Mouse (Mus musculus): Measurements from ENCODE around the gene Slc44a4. TPM values are rescaled to one million over a fixed set of nuclear protein-coding genes. Genes with fewer than 3 reads are reported as not detected.
"Not testable (repeated sequence)": the region's sequence is repeated elsewhere in the genome, so short reads cannot be mapped to it uniquely, and the experiment has no call there.

Gene Slc44a4
- polyA plus RNA-seq, 1 experiment from 2014 or later, result not detected

GRCm38 (mm10) chr17:34899890-34900243, 14.4 kb upstream of the Slc44a4 start:
- Histone ChIP-seq H3K36me3 (ENCODE audit: control insufficient read depth, insufficient read depth, low read length) (peaks cover 46% of the 10 kb centered on the region), H3K9me3 (ENCODE audit: control insufficient read depth, low read length) (no peaks in the 10 kb centered on the region), H3K4me1 (ENCODE audit: control insufficient read depth in 2 of 2, insufficient read depth in 2 of 2, low read length in 2 of 2) (peaks cover 4 to 29% of the 10 kb centered on the region in 2 experiments), H3K27me3 (ENCODE audit: control insufficient read depth, insufficient read depth, low read length) (no peaks in the 10 kb centered on the region), H3K27ac (replicated peaks in 1 of 2; ENCODE audit: control insufficient read depth in 1 of 2, insufficient read depth in 1 of 2, low read depth in 2 of 2, low read length in 2 of 2) (peak overlapping the region; percentile 24 to 94), H3K4me2 (ENCODE audit: low read length) (peak overlapping the region; percentile 92), H3K9ac (ENCODE audit: low read length) (peak overlapping the region; percentile 94), H3K4me3 (ENCODE audit: control insufficient read depth in 1 of 2, insufficient read depth in 1 of 2, low read depth in 1 of 2, low read length in 2 of 2) (peak overlapping the region; percentile 64 to 71)
- WGBS, result 5% methylated on average over 5 of the region's 5 CpGs
- no peak for ATAC-seq (ENCODE audit: insufficient number of reproducible peaks, insufficient read depth, low FRiP score, low read depth)

DNA sequence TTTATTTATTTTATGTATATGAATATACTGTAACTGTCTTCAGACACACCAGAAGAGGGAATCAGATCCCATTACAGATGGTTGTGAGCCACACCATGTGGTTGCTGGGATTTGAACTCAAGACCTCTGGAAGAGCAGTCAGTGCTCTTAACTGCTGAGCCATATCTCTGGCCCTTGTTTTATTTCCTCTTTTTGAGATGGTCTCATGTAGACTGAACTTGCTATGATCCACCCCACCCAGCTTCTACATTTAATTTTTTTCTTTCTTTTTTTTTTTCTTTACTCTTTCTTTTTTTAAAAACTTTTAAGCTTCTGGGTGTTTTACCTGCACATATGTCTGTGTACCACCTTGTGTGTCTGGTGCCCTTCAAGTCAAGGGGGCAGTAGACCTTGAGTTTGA, 13.4 kb upstream of the Slc44a4 start:
- H3K4me1 ChIP-seq (ENCODE audit: control insufficient read depth in 2 of 2, insufficient read depth in 2 of 2, low read length in 2 of 2), result peaks cover 4 to 22% of the 10 kb centered on the region in 2 experiments
- H3K4me2 ChIP-seq (ENCODE audit: low read length); H3K9ac ChIP-seq (ENCODE audit: low read length); H3K4me3 ChIP-seq (ENCODE audit: control insufficient read depth in 1 of 2, insufficient read depth in 1 of 2, low read depth in 1 of 2, low read length in 2 of 2); ATAC-seq (ENCODE audit: insufficient number of reproducible peaks, insufficient read depth, low FRiP score, low read depth); H3K9me3 ChIP-seq (ENCODE audit: control insufficient read depth, low read length); H3K27me3 ChIP-seq (ENCODE audit: control insufficient read depth, insufficient read depth, low read length); H3K27ac ChIP-seq (replicated peaks in 1 of 2; ENCODE audit: control insufficient read depth in 1 of 2, insufficient read depth in 1 of 2, low read depth in 2 of 2, low read length in 2 of 2): not testable (repeated sequence)
- peaks cover 55% of the 10 kb centered on the region for H3K36me3 ChIP-seq (ENCODE audit: control insufficient read depth, insufficient read depth, low read length)

DNA sequence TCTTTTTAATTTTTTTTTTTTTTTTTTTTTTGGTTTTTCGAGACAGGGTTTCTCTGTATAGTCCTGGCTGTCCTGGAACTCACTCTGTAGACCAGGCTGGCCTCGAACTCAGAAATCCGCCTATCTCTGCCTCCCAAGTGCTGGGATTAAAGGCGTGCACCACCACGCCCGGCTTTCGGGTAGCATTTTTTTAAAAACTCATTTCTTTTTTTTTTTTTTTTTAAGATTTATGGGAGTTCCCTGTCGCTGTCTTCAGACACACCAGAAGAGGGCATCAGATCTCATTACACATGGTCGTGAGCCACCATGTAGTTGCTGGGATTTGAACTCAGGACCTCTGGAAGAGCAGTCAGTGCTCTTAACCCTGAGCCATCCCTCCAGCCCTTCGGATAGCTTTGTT, 12.3 kb upstream of the Slc44a4 start:
- WGBS, result 92% methylated on average over 9 of the region's 10 CpGs
- not testable (repeated sequence) for H3K27me3 ChIP-seq (ENCODE audit: control insufficient read depth, insufficient read depth, low read length); H3K4me2 ChIP-seq (ENCODE audit: low read length); H3K4me3 ChIP-seq (ENCODE audit: control insufficient read depth in 1 of 2, insufficient read depth in 1 of 2, low read depth in 1 of 2, low read length in 2 of 2); H3K9ac ChIP-seq (ENCODE audit: low read length); H3K27ac ChIP-seq (replicated peaks in 1 of 2; ENCODE audit: control insufficient read depth in 1 of 2, insufficient read depth in 1 of 2, low read depth in 2 of 2, low read length in 2 of 2); H3K9me3 ChIP-seq (ENCODE audit: control insufficient read depth, low read length); ATAC-seq (ENCODE audit: insufficient number of reproducible peaks, insufficient read depth, low FRiP score, low read depth)
- Histone ChIP-seq H3K36me3 (ENCODE audit: control insufficient read depth, insufficient read depth, low read length) (peaks cover 61% of the 10 kb centered on the region), H3K4me1 (ENCODE audit: control insufficient read depth in 2 of 2, insufficient read depth in 2 of 2, low read length in 2 of 2) (peaks cover 3 to 15% of the 10 kb centered on the region in 2 experiments)

- Histone ChIP-seq H3K4me2 (ENCODE audit: low read length) (no peak overlapping the region), H3K4me3 (ENCODE audit: control insufficient read depth in 1 of 2, insufficient read depth in 1 of 2, low read depth in 1 of 2, low read length in 2 of 2) (no peak overlapping the region), H3K27me3 (ENCODE audit: control insufficient read depth, insufficient read depth, low read length) (no peaks in the 10 kb centered on the region), H3K27ac (replicated peaks in 1 of 2; ENCODE audit: control insufficient read depth in 1 of 2, insufficient read depth in 1 of 2, low read depth in 2 of 2, low read length in 2 of 2) (no peak overlapping the region), H3K9ac (ENCODE audit: low read length) (no peak overlapping the region), H3K4me1 (ENCODE audit: control insufficient read depth in 2 of 2, insufficient read depth in 2 of 2, low read length in 2 of 2) (peaks cover 0 to 6% of the 10 kb centered on the region in 2 experiments; a peak in 2 of 4 replicates), H3K36me3 (ENCODE audit: control insufficient read depth, insufficient read depth, low read length) (peaks cover 70% of the 10 kb centered on the region), H3K9me3 (ENCODE audit: control insufficient read depth, low read length) (no peaks in the 10 kb centered on the region)
- ATAC-seq (ENCODE audit: insufficient number of reproducible peaks, insufficient read depth, low FRiP score, low read depth), result no peak
- 93% methylated on average over 9 of the region's 9 CpGs for WGBS
These were observed 11.4 kb upstream of the Slc44a4 start for GRCm38 (mm10) chr17:34902895-34903294.

DNA sequence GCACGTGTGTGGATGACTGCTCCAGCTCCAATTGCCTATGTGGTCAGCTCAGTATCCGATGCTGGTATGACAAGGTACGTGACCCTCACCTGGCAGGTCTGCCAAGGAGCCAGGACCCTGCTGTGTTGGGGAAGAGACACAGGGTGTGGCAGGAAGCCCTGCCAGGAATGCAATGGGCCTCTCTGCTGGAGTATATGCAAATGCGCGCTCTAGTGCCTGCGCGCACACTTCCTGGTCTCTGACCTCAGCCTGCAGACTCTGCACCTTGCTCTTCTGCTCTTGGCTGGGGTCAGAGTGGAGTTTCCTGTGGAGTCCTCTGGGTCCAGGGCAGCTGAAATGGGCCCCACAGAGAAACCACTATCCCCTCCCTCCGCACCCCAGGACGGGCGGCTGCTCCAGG, 3.3 kb upstream of the Slc44a4 start:
- H3K27ac ChIP-seq (replicated peaks in 1 of 2; ENCODE audit: control insufficient read depth in 1 of 2, insufficient read depth in 1 of 2, low read depth in 2 of 2, low read length in 2 of 2), result no peak overlapping the region
- 89% methylated on average over 10 of the region's 10 CpGs for WGBS
- no peaks in the 10 kb centered on the region for H3K27me3 ChIP-seq (ENCODE audit: control insufficient read depth, insufficient read depth, low read length)
- no peak overlapping the region for H3K9ac ChIP-seq (ENCODE audit: low read length)
- no peak overlapping the region for H3K4me3 ChIP-seq (ENCODE audit: control insufficient read depth in 1 of 2, insufficient read depth in 1 of 2, low read depth in 1 of 2, low read length in 2 of 2)
- ATAC-seq (ENCODE audit: insufficient number of reproducible peaks, insufficient read depth, low FRiP score, low read depth), result no peak
- H3K4me1 ChIP-seq (ENCODE audit: control insufficient read depth in 2 of 2, insufficient read depth in 2 of 2, low read length in 2 of 2), result peaks cover 3 to 4% of the 10 kb centered on the region in 2 experiments; a peak in 1 of 4 replicates
- H3K9me3 ChIP-seq (ENCODE audit: control insufficient read depth, low read length), result no peaks in the 10 kb centered on the region
- H3K36me3 ChIP-seq (ENCODE audit: control insufficient read depth, insufficient read depth, low read length), result peaks cover 81% of the 10 kb centered on the region
- no peak overlapping the region for H3K4me2 ChIP-seq (ENCODE audit: low read length)

- no peak overlapping the region for H3K4me3 ChIP-seq (ENCODE audit: control insufficient read depth in 1 of 2, insufficient read depth in 1 of 2, low read depth in 1 of 2, low read length in 2 of 2)
These were observed 2.3 kb upstream of the Slc44a4 start for GRCm38 (mm10) chr17:34911945-34912351.

DNA sequence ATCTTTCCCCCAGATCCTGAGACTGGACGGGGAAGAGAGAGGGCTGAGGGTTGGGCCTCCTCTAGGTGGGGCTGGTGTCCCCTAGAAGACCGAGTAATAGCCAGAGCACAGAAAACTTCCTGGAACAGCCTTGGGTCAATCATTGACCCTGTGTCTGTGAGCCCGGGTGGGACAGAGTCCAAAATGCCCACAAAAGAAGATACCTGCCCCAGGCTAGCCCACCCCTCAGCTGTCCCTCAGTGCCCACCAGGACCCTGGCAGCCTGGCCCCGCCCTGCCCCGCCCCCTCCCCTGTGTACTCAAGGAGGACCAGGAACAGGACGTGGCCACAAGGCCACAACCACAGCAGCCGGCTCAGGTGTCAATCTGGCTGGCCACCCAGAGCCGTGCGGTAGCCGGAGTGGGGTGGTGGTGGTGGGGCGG, 1.2 kb downstream of the Slc44a4 start:
- H3K27ac ChIP-seq (replicated peaks in 1 of 2; ENCODE audit: control insufficient read depth in 1 of 2, insufficient read depth in 1 of 2, low read depth in 2 of 2, low read length in 2 of 2), result no peak overlapping the region
- peaks cover 37% of the 10 kb centered on the region for H3K36me3 ChIP-seq (ENCODE audit: control insufficient read depth, insufficient read depth, low read length)
- WGBS, result 18% methylated on average over 11 of the region's 11 CpGs
- H3K4me1 ChIP-seq (ENCODE audit: control insufficient read depth in 2 of 2, insufficient read depth in 2 of 2, low read length in 2 of 2), result peaks cover 3 to 4% of the 10 kb centered on the region in 2 experiments; a peak in 1 of 4 replicates
- ATAC-seq (ENCODE audit: insufficient number of reproducible peaks, insufficient read depth, low FRiP score, low read depth), result no peak
- peak overlapping the region; percentile 35; the same call in 1 of the 2 replicates for H3K4me2 ChIP-seq (ENCODE audit: low read length)
- H3K9ac ChIP-seq (ENCODE audit: low read length), result peak overlapping the region; percentile 34; the same call in 1 of the 2 replicates
- H3K27me3 ChIP-seq (ENCODE audit: control insufficient read depth, insufficient read depth, low read length), result no peaks in the 10 kb centered on the region
- no peak overlapping the region for H3K4me3 ChIP-seq (ENCODE audit: control insufficient read depth in 1 of 2, insufficient read depth in 1 of 2, low read depth in 1 of 2, low read length in 2 of 2)
- no peaks in the 10 kb centered on the region for H3K9me3 ChIP-seq (ENCODE audit: control insufficient read depth, low read length)

More at GRCm38 (mm10) chr17:34911945-34912351, 2.3 kb upstream of the Slc44a4 start:
- Histone ChIP-seq H3K4me2 (ENCODE audit: low read length) (no peak overlapping the region), H3K9ac (ENCODE audit: low read length) (no peak overlapping the region), H3K27ac (replicated peaks in 1 of 2; ENCODE audit: control insufficient read depth in 1 of 2, insufficient read depth in 1 of 2, low read depth in 2 of 2, low read length in 2 of 2) (no peak overlapping the region), H3K4me1 (ENCODE audit: control insufficient read depth in 2 of 2, insufficient read depth in 2 of 2, low read length in 2 of 2) (peaks cover 3 to 4% of the 10 kb centered on the region in 2 experiments; a peak in 1 of 4 replicates), H3K9me3 (ENCODE audit: control insufficient read depth, low read length) (no peaks in the 10 kb centered on the region), H3K27me3 (ENCODE audit: control insufficient read depth, insufficient read depth, low read length) (no peaks in the 10 kb centered on the region), H3K36me3 (ENCODE audit: control insufficient read depth, insufficient read depth, low read length) (peaks cover 71% of the 10 kb centered on the region)
- WGBS, result 49% methylated on average over 5 of the region's 5 CpGs
- ATAC-seq (ENCODE audit: insufficient number of reproducible peaks, insufficient read depth, low FRiP score, low read depth), result no peak

GRCm38 (mm10) chr17:34916316-34916715, 2.0 kb downstream of the Slc44a4 start:
- no peaks in the 10 kb centered on the region for H3K9me3 ChIP-seq (ENCODE audit: control insufficient read depth, low read length)
- H3K4me1 ChIP-seq (ENCODE audit: control insufficient read depth in 2 of 2, insufficient read depth in 2 of 2, low read length in 2 of 2), result peaks cover 3 to 4% of the 10 kb centered on the region in 2 experiments; a peak in 1 of 4 replicates
- peaks cover 28% of the 10 kb centered on the region for H3K36me3 ChIP-seq (ENCODE audit: control insufficient read depth, insufficient read depth, low read length)
- H3K4me2 ChIP-seq (ENCODE audit: low read length), result no peak overlapping the region
- WGBS, result 92% methylated on average over 5 of the region's 5 CpGs
- no peak overlapping the region for H3K4me3 ChIP-seq (ENCODE audit: control insufficient read depth in 1 of 2, insufficient read depth in 1 of 2, low read depth in 1 of 2, low read length in 2 of 2)
- no peaks in the 10 kb centered on the region for H3K27me3 ChIP-seq (ENCODE audit: control insufficient read depth, insufficient read depth, low read length)
- no peak overlapping the region for H3K27ac ChIP-seq (replicated peaks in 1 of 2; ENCODE audit: control insufficient read depth in 1 of 2, insufficient read depth in 1 of 2, low read depth in 2 of 2, low read length in 2 of 2)
- no peak overlapping the region for H3K9ac ChIP-seq (ENCODE audit: low read length)
- ATAC-seq (ENCODE audit: insufficient number of reproducible peaks, insufficient read depth, low FRiP score, low read depth), result no peak

Measured in heart, embryonic 14.5 days (tissue).